Comparison of ENCODE assay signal across 13 mouse cellular contexts in genomic region chr4:106533421-106534080, GRCm38 (mm10). TPM values are rescaled to one million over a fixed set of nuclear protein-coding genes. Genes with fewer than 3 reads are reported as not detected.
A peak's percentile ranks its signal among the peaks of the same experiment; 100 is the strongest.
DNase-seq lines count a peak whose midpoint lies in the region; ATAC-seq and TF ChIP-seq lines count a peak whose summit lies in the region.
"Had no signal": no experiment of that assay in that cellular context is flagged by ENCODE, and none has a peak within 500 bp of the region (broad histone marks: within the 10 kb centered on the region; RNA-seq: fewer than 3 reads in every experiment).

No protein-coding gene starts in this region.

- no peaks in the 10 kb centered on the region for H3K36me3 ChIP-seq in intestine, postnatal 0 days (ENCODE audit: control insufficient read depth, insufficient read depth)
- H3K36me3 ChIP-seq: limb, embryonic 15.5 days; midbrain, embryonic 12.5 days had no signal

- H3K4me1 ChIP-seq in intestine, postnatal 0 days (replicated peaks; ENCODE audit: control insufficient read depth, insufficient read depth, low read length), result no peaks in the 10 kb centered on the region

- peak; percentile 79 for TF ChIP-seq CTCF in intestine, postnatal 0 days (IDR thresholded peaks at IDR 0.05; ENCODE audit: low read depth)

- no peak overlapping the region for H3K4me3 ChIP-seq in intestine, postnatal 0 days (ENCODE audit: low read depth, low read length)
- H3K4me3 ChIP-seq: limb, embryonic 15.5 days; midbrain, embryonic 12.5 days had no signal

- H3K9me3 ChIP-seq in intestine, postnatal 0 days (ENCODE audit: control insufficient read depth), result no peaks in the 10 kb centered on the region
- H3K9me3 ChIP-seq: limb, embryonic 15.5 days; midbrain, embryonic 12.5 days had no signal

- no peaks in the 10 kb centered on the region for H3K27me3 ChIP-seq in intestine, postnatal 0 days (replicated peaks; ENCODE audit: control insufficient read depth, insufficient read depth, low read length)
- H3K27me3 ChIP-seq: limb, embryonic 15.5 days; midbrain, embryonic 12.5 days had no signal

- H3K4me2 ChIP-seq in intestine, postnatal 0 days (replicated peaks; ENCODE audit: low read depth), result no peak overlapping the region
- H3K4me2 ChIP-seq: limb, embryonic 15.5 days; midbrain, embryonic 12.5 days had no signal

- no peak overlapping the region for H3K9ac ChIP-seq in intestine, postnatal 0 days (ENCODE audit: low read depth, low read length)
- H3K9ac ChIP-seq: limb, embryonic 15.5 days; midbrain, embryonic 12.5 days had no signal

- WGBS in intestine, postnatal 0 days, result 34% methylated on average over 7 of the region's 7 CpGs

- ATAC-seq in CD4-positive, CD25-positive, alpha-beta regulatory T cell, adult 4 months, result no peak
- ATAC-seq in intestine, postnatal 0 days, result no peak

- peak; percentile 6 for DNase-seq in CD4-positive, CD25-positive, alpha-beta regulatory T cell, adult 2 months (ENCODE audit: low read depth, low spot score)
- peak; percentile 35 for DNase-seq in kidney, adult 18-20 months
- DNase-seq in kidney, postnatal 14 days, result no peak
- peak; percentile 54 for DNase-seq in A20 (ENCODE audit: low read depth, low spot score)
- DNase-seq in B cell, adult 2 months, result no peak
- no peak for DNase-seq in right cerebral cortex, postnatal 10 days (ENCODE audit: low spot score in 2 of 2)
- DNase-seq: cerebellum, adult 8-10 months had no signal

- H3K27ac ChIP-seq in intestine, postnatal 0 days (ENCODE audit: low read depth, low read length), result no peak overlapping the region
- H3K27ac ChIP-seq: limb, embryonic 15.5 days; midbrain, embryonic 12.5 days had no signal

RNA-seq across cellular contexts. Expression of gene Dhcr24, which starts 27.3 kb away (rescaled TPM):
- 1 to 10 TPM; 2.6 to 3.0 TPM for polyA plus RNA-seq in CD4-positive, CD25-positive, alpha-beta regulatory T cell, adult 4 months (2017; shearing (Covaris generic))
- 6.5 and 7.9 TPM in 2 replicates for polyA plus RNA-seq in intestine, postnatal 0 days (2015; fragmentation: Nextera tagmentation; extraction: Ambion mirVana)

RNA-seq across cellular contexts. Expression of gene Bsnd, which starts 41.5 kb away (rescaled TPM):
- not detected for polyA plus RNA-seq in CD4-positive, CD25-positive, alpha-beta regulatory T cell, adult 4 months (2017; shearing (Covaris generic))
- not detected in 2 replicates for polyA plus RNA-seq in intestine, postnatal 0 days (2015; fragmentation: Nextera tagmentation; extraction: Ambion mirVana)
- polyA plus RNA-seq: hindbrain, embryonic 11.5 days; limb, embryonic 15.5 days; midbrain, embryonic 12.5 days; neural tube, embryonic 14.5 days had no signal

Comparison
In these comparisons a context has a peak if more than half of its experiments do, and no peak if none do; other contexts are left out.
1. DNase-seq: peak in CD4-positive, CD25-positive, alpha-beta regulatory T cell, adult 2 months (single experiment), kidney, adult 18-20 months (single experiment) and A20 (single experiment); none in kidney, postnatal 14 days (single experiment), B cell, adult 2 months (0 of 2) and right cerebral cortex, postnatal 10 days (0 of 2).